Mouse (Mus musculus) embryonic facial prominence, embryonic 14.5 days (tissue): ENCODE results near the gene Spata2l. TPM values are rescaled to one million over a fixed set of nuclear protein-coding genes. Genes with fewer than 3 reads are reported as not detected.
"Not testable (repeated sequence)": the region's sequence is repeated elsewhere in the genome, so short reads cannot be mapped to it uniquely, and the experiment has no call there.

Source experiments
- ATAC-seq: fragments of 200-750 bp; cut with Nextera tagmentation; 2 replicates; pipeline ENCODE4 v1.8.0; 2017; ENCODE audit warnings: low read depth, moderate number of reproducible peaks, moderate TSS enrichment
- DNase-seq: peaks from one replicate; pipeline ENCODE4 v3.0.0-alpha.2; 2015; ENCODE audit warnings: low spot score
- H3K27ac ChIP-seq: fragments of 300-500 bp; sonication (generic); replicated peaks from 2 replicates; pipeline ENCODE4 v1.5.1; 2014; ENCODE audit warnings: low read depth, mild to moderate bottlenecking, low read length, moderate library complexity
- H3K27me3 ChIP-seq: fragments of 300-500 bp; sonication (generic); replicated peaks from 2 replicates; pipeline ENCODE4 v1.6.1; 2014; ENCODE audit warnings: low read length; ENCODE audit not compliant: control insufficient read depth, insufficient read depth
- H3K36me3 ChIP-seq: fragments of 300-500 bp; sonication (generic); 2 replicates; pipeline ENCODE4 v1.6.1; 2014; ENCODE audit warnings: low read length, mixed read lengths; ENCODE audit not compliant: control insufficient read depth, insufficient read depth
- H3K4me1 ChIP-seq: fragments of 300-500 bp; sonication (generic); 2 replicates; pipeline ENCODE4 v1.6.1; 2014; ENCODE audit warnings: antibody characterized with exemption, low read length; ENCODE audit not compliant: control insufficient read depth, insufficient read depth
- H3K4me2 ChIP-seq: fragments of 300-500 bp; sonication (generic); 2 replicates; pipeline ENCODE4 v1.6.1; 2014; ENCODE audit warnings: low read depth, mild to moderate bottlenecking, low read length, moderate library complexity, mixed read lengths
- H3K4me3 ChIP-seq: fragments of 300-500 bp; sonication (generic); 2 replicates; pipeline ENCODE4 v1.5.1; 2014; ENCODE audit warnings: low read depth, mild to moderate bottlenecking, low read length
- H3K9ac ChIP-seq: fragments of 300-500 bp; sonication (generic); 2 replicates; pipeline ENCODE4 v1.6.1; 2014; ENCODE audit warnings: low read depth, mild to moderate bottlenecking, low read length, moderate library complexity, mixed read lengths
- H3K9me3 ChIP-seq: fragments of 300-500 bp; sonication (generic); 2 replicates; pipeline ENCODE4 v1.6.1; 2016; ENCODE audit warnings: low read length; ENCODE audit not compliant: control insufficient read depth
- WGBS: fragments of 180-500 bp; shearing (Covaris S2); extraction: QIAGEN DNeasy Blood & Tissue Kit; methylation state at CpG from one replicate; pipeline ENCODE4 v1.1.7; 2014; 5-methylcytosine and 5-hydroxymethylcytosine counted together
- polyA plus RNA-seq: library from polyadenylated mRNA; unstranded; fragments of >200 nt; fragmentation: Nextera tagmentation; extraction: Ambion mirVana; gene quantifications from 2 replicates; pipeline ENCODE4 v1.2.1, GENCODE M21; 2014

Spata2l gene
- polyA plus RNA-seq: 4.3 and 4.9 TPM in 2 replicates

GRCm38 (mm10) chr8:123235520-123236497, at the start of gene Spata2l:
TSS of gene Spata2l (minus strand) at chr8:123236233.
- Histone ChIP-seq H3K36me3 (no peaks in the 10 kb centered on the region), H3K27me3 (peaks cover 8% of the 10 kb centered on the region), H3K27ac (no peak within 1 kb of the TSS), H3K9ac (peak within 1 kb of the TSS; percentile 66), H3K9me3 (no peaks in the 10 kb centered on the region), H3K4me2 (peak within 1 kb of the TSS; percentile 85), H3K4me1 (0 out of 2 replicates have a peak, but pooled peaks cover 6% of the 10 kb centered on the region), H3K4me3 (peak within 1 kb of the TSS; percentile 61)
- under 1% methylated on average over 51 of the region's 57 CpGs for whole genome bisulfite sequencing
- peak; percentile 92 for DNase-seq
- peak; percentile 92 for ATAC-seq

- H3K4me2 ChIP-seq: no peak overlapping the region
- DNase-seq: no peak
- H3K4me3 ChIP-seq: no peak overlapping the region
- 87% methylated on average over 5 of the region's 5 CpGs for WGBS
- H3K9ac ChIP-seq: no peak overlapping the region
- H3K4me1 ChIP-seq: no peaks in the 10 kb centered on the region
- H3K27ac ChIP-seq: no peak overlapping the region
- peaks cover 22% of the 10 kb centered on the region; the same call in 1 of the 2 replicates for H3K36me3 ChIP-seq
- H3K27me3 ChIP-seq: no peaks in the 10 kb centered on the region
- no peak for ATAC-seq
- no peaks in the 10 kb centered on the region for H3K9me3 ChIP-seq
These were observed 48.5 kb upstream of the Spata2l start for GRCm38 (mm10) chr8:123284493-123284892.

DNA sequence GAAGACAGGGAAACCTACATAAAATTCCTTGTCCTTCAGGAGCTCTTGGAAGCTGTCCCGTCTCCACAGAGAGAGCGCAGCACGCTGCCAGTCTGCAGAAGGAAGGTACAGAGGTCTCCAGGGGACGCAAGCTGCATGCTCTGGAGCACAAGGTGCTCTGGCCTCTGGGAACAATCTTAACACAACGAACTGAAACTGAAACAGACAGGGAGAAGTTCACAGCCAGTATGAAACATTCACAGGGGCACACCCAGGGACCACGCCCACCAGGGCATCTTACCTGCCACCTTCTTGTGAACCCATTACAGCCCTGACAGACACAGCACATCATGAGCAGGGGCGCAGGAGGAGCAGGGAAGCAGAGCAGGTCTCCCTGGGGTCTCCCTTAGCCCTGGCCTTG, 48.0 kb upstream of the Spata2l start:
- peaks cover 22% of the 10 kb centered on the region; the same call in 1 of the 2 replicates for H3K36me3 ChIP-seq
- DNase-seq: no peak
- no peak for ATAC-seq
- no peaks in the 10 kb centered on the region for H3K4me1 ChIP-seq
- no peaks in the 10 kb centered on the region for H3K9me3 ChIP-seq
- H3K9ac ChIP-seq: no peak overlapping the region
- H3K27ac ChIP-seq: no peak overlapping the region
- 83% methylated on average over 7 of the region's 7 CpGs for WGBS
- H3K27me3 ChIP-seq: no peaks in the 10 kb centered on the region
- H3K4me2 ChIP-seq: no peak overlapping the region
- no peak overlapping the region for H3K4me3 ChIP-seq

DNA sequence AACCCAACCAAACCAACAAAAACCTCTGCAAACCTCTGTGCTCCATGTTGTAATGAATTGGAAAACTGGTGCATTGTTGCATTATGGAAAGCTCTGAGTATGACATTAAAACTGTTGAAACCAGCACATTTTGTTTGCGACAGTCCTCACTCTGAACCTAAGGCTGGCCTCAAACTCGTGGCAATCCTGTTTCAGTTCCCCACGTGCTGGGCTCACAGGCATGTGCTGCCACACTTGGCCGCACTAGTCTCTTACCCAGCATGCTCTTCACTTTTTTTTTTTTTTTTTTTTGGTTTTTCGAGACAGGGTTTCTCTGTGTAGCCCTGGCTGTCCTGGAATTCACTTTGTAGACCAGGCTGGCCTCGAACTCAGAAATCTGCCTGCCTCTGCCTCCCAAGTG, 47.0 kb upstream of the Spata2l start:
- not testable (repeated sequence) for H3K4me3 ChIP-seq, H3K9ac ChIP-seq, ATAC-seq, H3K4me1 ChIP-seq, H3K9me3 ChIP-seq, H3K27me3 ChIP-seq, H3K4me2 ChIP-seq, H3K27ac ChIP-seq, DNase-seq
- WGBS: 88% methylated on average over 5 of the region's 6 CpGs
- H3K36me3 ChIP-seq: peaks cover 17% of the 10 kb centered on the region; the same call in 1 of the 2 replicates

GRCm38 (mm10) chr8:123280302-123281094, 44.5 kb upstream of the Spata2l start:
- DNase-seq (no peak), ATAC-seq (no peak)
- 86% methylated on average over 13 of the region's 13 CpGs for WGBS
- no peak overlapping the region for H3K9ac ChIP-seq
- H3K36me3 ChIP-seq: peaks cover 11% of the 10 kb centered on the region; the same call in 1 of the 2 replicates
- no peaks in the 10 kb centered on the region for H3K27me3 ChIP-seq
- no peak overlapping the region for H3K4me2 ChIP-seq
- no peak overlapping the region for H3K4me3 ChIP-seq
- H3K27ac ChIP-seq: no peak overlapping the region
- H3K4me1 ChIP-seq: no peaks in the 10 kb centered on the region
- no peaks in the 10 kb centered on the region for H3K9me3 ChIP-seq

- H3K4me3 ChIP-seq: no peak overlapping the region
- no peaks in the 10 kb centered on the region for H3K4me1 ChIP-seq
- no peak overlapping the region for H3K4me2 ChIP-seq
- no peak overlapping the region for H3K9ac ChIP-seq
- 91% methylated on average over 4 of the region's 4 CpGs for WGBS
- ATAC-seq: no peak
- no peak overlapping the region for H3K27ac ChIP-seq
- no peaks in the 10 kb centered on the region for H3K27me3 ChIP-seq
- peaks cover 11% of the 10 kb centered on the region; the same call in 1 of the 2 replicates for H3K36me3 ChIP-seq
- DNase-seq: no peak
- H3K9me3 ChIP-seq: no peaks in the 10 kb centered on the region
These were observed 43.8 kb upstream of the Spata2l start for GRCm38 (mm10) chr8:123279828-123280227.

DNA sequence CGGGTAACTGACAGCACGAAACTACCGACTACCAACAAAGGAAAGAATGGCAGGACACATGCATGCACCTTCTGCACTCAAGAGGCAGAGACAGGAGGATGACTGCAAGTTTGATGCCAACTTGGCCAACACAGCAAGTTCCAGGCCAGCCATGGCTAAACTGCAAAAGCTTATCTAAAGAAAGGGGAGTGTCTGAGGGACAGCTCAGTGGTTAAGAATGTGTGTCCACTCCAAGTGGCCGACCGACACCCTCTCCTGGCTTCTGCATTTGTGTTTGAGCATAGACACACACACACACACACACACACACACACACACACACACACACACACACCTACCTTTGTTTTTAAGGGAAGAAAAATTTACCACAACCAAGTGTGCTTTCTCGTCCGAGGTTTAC, 42.4 kb upstream of the Spata2l start:
- Histone ChIP-seq H3K4me3 (no peak overlapping the region), H3K9ac (no peak overlapping the region), H3K27ac (no peak overlapping the region), H3K4me2 (no peak overlapping the region), H3K9me3 (no peaks in the 10 kb centered on the region), H3K36me3 (peaks cover 14% of the 10 kb centered on the region; the same call in 1 of the 2 replicates), H3K27me3 (no peaks in the 10 kb centered on the region), H3K4me1 (no peaks in the 10 kb centered on the region)
- 93% methylated on average over 7 of the region's 7 CpGs for WGBS
- ATAC-seq (no peak), DNase-seq (no peak)

GRCm38 (mm10) chr8:123275096-123275495, 39.1 kb upstream of the Spata2l start:
- 92% methylated on average over 12 of the region's 12 CpGs for WGBS
- no peak overlapping the region for H3K4me2 ChIP-seq
- ATAC-seq: no peak

More at GRCm38 (mm10) chr8:123275096-123275495, 39.1 kb upstream of the Spata2l start:
- Histone ChIP-seq H3K9ac (no peak overlapping the region), H3K27ac (no peak overlapping the region), H3K27me3 (no peaks in the 10 kb centered on the region), H3K4me3 (no peak overlapping the region), H3K4me1 (no peaks in the 10 kb centered on the region), H3K36me3 (peaks cover 12% of the 10 kb centered on the region; the same call in 1 of the 2 replicates), H3K9me3 (no peaks in the 10 kb centered on the region)
- no peak for DNase-seq
